ENCODE assay signal across 8 mouse cellular contexts in the genomic region with DNA sequence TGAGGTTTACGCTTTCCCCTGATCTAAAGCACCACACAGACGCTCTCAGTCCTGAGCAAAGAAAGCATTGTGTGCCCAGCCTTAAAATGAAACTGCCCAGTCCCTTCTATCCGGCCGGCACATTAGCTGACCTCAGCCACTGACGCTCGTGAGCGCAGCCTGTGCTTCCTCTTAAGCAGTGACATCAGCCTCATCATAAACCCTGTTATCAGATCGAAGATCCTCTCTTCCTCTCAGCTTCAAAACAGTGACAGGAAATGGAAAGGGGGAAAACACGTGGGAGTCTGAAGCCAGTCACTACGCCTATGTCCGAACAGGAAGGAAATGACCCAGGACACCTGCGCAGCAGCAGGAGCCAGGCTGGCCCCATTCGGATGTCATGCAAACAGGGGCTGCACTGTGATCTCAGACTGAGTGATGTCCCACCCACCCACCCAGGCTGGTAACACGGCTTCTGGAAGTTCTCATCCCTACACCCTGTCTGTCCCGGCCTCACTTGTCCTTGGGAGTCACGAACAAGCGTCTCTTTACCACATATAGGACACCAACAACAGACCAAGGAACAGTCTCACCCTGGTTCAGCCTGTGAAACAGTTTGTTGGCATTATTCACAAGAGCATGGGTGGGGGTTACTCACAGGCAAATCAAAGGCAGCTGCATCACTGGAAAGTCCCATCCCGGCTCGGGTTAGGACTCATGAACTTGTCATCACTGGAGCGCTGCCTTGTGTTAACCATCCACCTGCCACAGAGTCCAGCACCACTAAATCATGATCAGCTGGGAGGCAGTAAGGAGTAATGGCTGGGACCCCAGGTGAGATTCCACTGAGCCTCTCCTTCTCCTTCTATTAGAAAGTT. TPM values are rescaled to one million over a fixed set of nuclear protein-coding genes. Genes with fewer than 3 reads are reported as not detected.
DNase-seq lines count a peak whose midpoint lies in the region; ATAC-seq and TF ChIP-seq lines count a peak whose summit lies in the region.

No protein-coding gene starts in this region.

- no peaks in the 10 kb centered on the region for H3K4me1 ChIP-seq in midbrain, embryonic 10.5 days
- H3K4me1 ChIP-seq in midbrain, embryonic 11.5 days (ENCODE audit: control insufficient read depth, insufficient read depth, low read length) = no peaks in the 10 kb centered on the region
- H3K4me1 ChIP-seq in heart, embryonic 10.5 days = peaks cover 5% of the 10 kb centered on the region; the same call in 1 of the 2 replicates
- H3K4me1 ChIP-seq in megakaryocyte, embryonic 14.5 days = peaks cover 23% of the 10 kb centered on the region
- no peaks in the 10 kb centered on the region for H3K4me1 ChIP-seq in cerebellum, adult 2 months (ENCODE audit: control insufficient read depth, insufficient read depth, low read length)
- no peaks in the 10 kb centered on the region for H3K4me1 ChIP-seq in forebrain, embryonic 12.5 days

- 79% methylated on average over 20 of the region's 20 CpGs for WGBS in midbrain, embryonic 10.5 days
- 78% methylated on average over 20 of the region's 20 CpGs for WGBS in midbrain, embryonic 11.5 days
- 44% methylated on average over 20 of the region's 20 CpGs for WGBS in heart, embryonic 10.5 days
- 74% methylated on average over 20 of the region's 20 CpGs for WGBS in cerebellum, adult 2 months
- 71% methylated on average over 20 of the region's 20 CpGs for WGBS in forebrain, embryonic 12.5 days

- no peak for TF ChIP-seq POLR2A in cerebellum, adult 2 months (IDR thresholded peaks at IDR 0.05; ENCODE audit: borderline replicate concordance, insufficient read depth, low read length)

- no peak overlapping the region for H3K9ac ChIP-seq in midbrain, embryonic 11.5 days (ENCODE audit: low read length)
- H3K9ac ChIP-seq in forebrain, embryonic 12.5 days = no peak overlapping the region

- H3K9me3 ChIP-seq in midbrain, embryonic 10.5 days (replicated peaks) = no peaks in the 10 kb centered on the region
- H3K9me3 ChIP-seq in midbrain, embryonic 11.5 days (ENCODE audit: control insufficient read depth, low read length) = no peaks in the 10 kb centered on the region
- H3K9me3 ChIP-seq in heart, embryonic 10.5 days = no peaks in the 10 kb centered on the region
- no peaks in the 10 kb centered on the region for H3K9me3 ChIP-seq in megakaryocyte, embryonic 14.5 days
- no peaks in the 10 kb centered on the region for H3K9me3 ChIP-seq in forebrain, embryonic 12.5 days

- H3K36me3 ChIP-seq in midbrain, embryonic 10.5 days = no peaks in the 10 kb centered on the region
- no peaks in the 10 kb centered on the region for H3K36me3 ChIP-seq in midbrain, embryonic 11.5 days (ENCODE audit: control insufficient read depth, insufficient read depth, low read length)
- no peaks in the 10 kb centered on the region for H3K36me3 ChIP-seq in heart, embryonic 10.5 days
- no peaks in the 10 kb centered on the region for H3K36me3 ChIP-seq in megakaryocyte, embryonic 14.5 days (replicated peaks; ENCODE audit: low read length)
- H3K36me3 ChIP-seq in forebrain, embryonic 12.5 days (replicated peaks) = no peaks in the 10 kb centered on the region

- no peak for TF ChIP-seq CTCF in cerebellum, adult 2 months (IDR thresholded peaks at IDR 0.05; ENCODE audit: borderline replicate concordance, insufficient read depth, low read depth, low read length)

- no peak for ATAC-seq in midbrain, embryonic 11.5 days (ENCODE audit: low FRiP score)
- no peak for ATAC-seq in forebrain, embryonic 12.5 days (ENCODE audit: low FRiP score)

- H3K27me3 ChIP-seq in midbrain, embryonic 10.5 days (ENCODE audit: low read depth, poor library complexity, severe bottlenecking) = no peaks in the 10 kb centered on the region
- no peaks in the 10 kb centered on the region for H3K27me3 ChIP-seq in midbrain, embryonic 11.5 days (ENCODE audit: control insufficient read depth, insufficient read depth, low read length)
- H3K27me3 ChIP-seq in heart, embryonic 10.5 days (ENCODE audit: insufficient read depth, poor library complexity, severe bottlenecking) = no peaks in the 10 kb centered on the region; the same call in 1 of the 2 replicates
- H3K27me3 ChIP-seq in megakaryocyte, embryonic 14.5 days (replicated peaks) = peaks cover 62% of the 10 kb centered on the region
- no peaks in the 10 kb centered on the region for H3K27me3 ChIP-seq in cerebellum, adult 2 months (ENCODE audit: control insufficient read depth, insufficient read depth, low read length)
- H3K27me3 ChIP-seq in forebrain, embryonic 12.5 days = 0 out of 2 replicates have a peak, but pooled peaks cover 4% of the 10 kb centered on the region

- no peak overlapping the region for H3K4me2 ChIP-seq in midbrain, embryonic 11.5 days
- H3K4me2 ChIP-seq in forebrain, embryonic 12.5 days = no peak overlapping the region

- 0 out of 2 replicates have a peak overlapping the region, but pooled peaks have one; percentile 17 for H3K27ac ChIP-seq in midbrain, embryonic 10.5 days (replicated peaks)
- no peak overlapping the region for H3K27ac ChIP-seq in midbrain, embryonic 11.5 days (ENCODE audit: low read depth, low read length)
- H3K27ac ChIP-seq in heart, embryonic 10.5 days = peak overlapping the region; percentile 22; the same call in 1 of the 2 replicates
- H3K27ac ChIP-seq in cerebellum, adult 2 months (ENCODE audit: insufficient read depth, low read length) = no peak overlapping the region; the same call in 1 of the 2 replicates
- no peak overlapping the region for H3K27ac ChIP-seq in forebrain, embryonic 12.5 days

- H3K4me3 ChIP-seq in midbrain, embryonic 10.5 days = no peak overlapping the region
- H3K4me3 ChIP-seq in midbrain, embryonic 11.5 days (ENCODE audit: low read depth, low read length) = no peak overlapping the region
- peak overlapping the region; percentile 25; the same call in 1 of the 2 replicates for H3K4me3 ChIP-seq in heart, embryonic 10.5 days
- peak overlapping the region; percentile 89 for H3K4me3 ChIP-seq in megakaryocyte, embryonic 14.5 days (replicated peaks)
- H3K4me3 ChIP-seq in cerebellum, adult 2 months (replicated peaks; ENCODE audit: insufficient read depth, low read depth, low read length) = no peak overlapping the region
- no peak overlapping the region for H3K4me3 ChIP-seq in forebrain, embryonic 12.5 days (replicated peaks)

- DNase-seq in midbrain, embryonic 10.5 days (ENCODE audit: low spot score) = no peak
- DNase-seq in midbrain, embryonic 11.5 days (ENCODE audit: low spot score, missing footprints) = no peak
- DNase-seq in heart, embryonic 10.5 days (ENCODE audit: low spot score) = no peak
- peak; percentile 58 for DNase-seq in kidney, postnatal 10 days
- DNase-seq in spleen, postnatal 14 days (ENCODE audit: low spot score in 2 of 2) = no peak
- no peak for DNase-seq in cerebellum, adult 2 months

RNA-seq across cellular contexts. Expression of gene Cldn5, which starts 43.3 kb away (rescaled TPM):
- polyA plus RNA-seq in midbrain, embryonic 10.5 days (2016; fragmentation: Nextera tagmentation; extraction: Ambion mirVana) = 29.5 and 29.9 TPM in 2 replicates
- 28.5 and 30.3 TPM in 2 replicates for polyA plus RNA-seq in midbrain, embryonic 11.5 days (2014; fragmentation: Nextera tagmentation; extraction: Ambion mirVana)
- polyA plus RNA-seq in heart, embryonic 10.5 days (2016; fragmentation: Nextera tagmentation; extraction: Ambion mirVana) = 3.2 and 18.4 TPM in 2 replicates
- polyA plus RNA-seq in megakaryocyte, embryonic 14.5 days (2012; ENCODE audit: insufficient read depth, low replicate concordance) = not detected in 2 replicates
- polyA plus RNA-seq in cerebellum, adult 2 months (2012; rRNA removed) = 62.8 and 71.8 TPM in 2 replicates
- polyA plus RNA-seq in forebrain, embryonic 12.5 days (2016; fragmentation: Nextera tagmentation; extraction: Ambion mirVana) = 24.4 and 24.7 TPM in 2 replicates

Comparison
In these comparisons a context has a peak if more than half of its experiments do, and no peak if none do; other contexts are left out.
1. H3K27ac ChIP-seq: peak in midbrain, embryonic 10.5 days (single experiment) and heart, embryonic 10.5 days (single experiment); none in midbrain, embryonic 11.5 days (single experiment), cerebellum, adult 2 months (single experiment) and forebrain, embryonic 12.5 days (single experiment).
2. H3K4me3 ChIP-seq: peak in heart, embryonic 10.5 days (single experiment) and megakaryocyte, embryonic 14.5 days (single experiment); none in midbrain, embryonic 10.5 days (single experiment), midbrain, embryonic 11.5 days (single experiment), cerebellum, adult 2 months (single experiment) and forebrain, embryonic 12.5 days (single experiment).